Mouse (Mus musculus) gastrocnemius, adult 8-10 months (tissue): Measurements from ENCODE around the gene Klra2. TPM values are rescaled to one million over a fixed set of nuclear protein-coding genes. Genes with fewer than 3 reads are reported as not detected.
"Not testable (repeated sequence)": the region's sequence is repeated elsewhere in the genome, so short reads cannot be mapped to it uniquely, and the experiment has no call there.

Source experiments
- DNase-seq, 2 experiments: peaks; one replicate each; pipeline ENCODE4 v3.0.0; 2022; ENCODE audit warnings: low spot score in 2 of 2
- total RNA-seq, 4 experiments: library from RNA; stranded (reverse); gene quantifications; 2 replicates each; pipeline ENCODE4 v1.2.4; 2022

Klra2 gene
- total RNA-seq = under 1 TPM in 1 of 4 experiments, not detected in 3; 0.12 TPM

GRCm38 (mm10) chr6:131247206-131247605 is at the start of gene Klra2:
Gene Klra2, minus strand, starts transcription at chr6:131247362.
- DNase-seq = no peak

DNA sequence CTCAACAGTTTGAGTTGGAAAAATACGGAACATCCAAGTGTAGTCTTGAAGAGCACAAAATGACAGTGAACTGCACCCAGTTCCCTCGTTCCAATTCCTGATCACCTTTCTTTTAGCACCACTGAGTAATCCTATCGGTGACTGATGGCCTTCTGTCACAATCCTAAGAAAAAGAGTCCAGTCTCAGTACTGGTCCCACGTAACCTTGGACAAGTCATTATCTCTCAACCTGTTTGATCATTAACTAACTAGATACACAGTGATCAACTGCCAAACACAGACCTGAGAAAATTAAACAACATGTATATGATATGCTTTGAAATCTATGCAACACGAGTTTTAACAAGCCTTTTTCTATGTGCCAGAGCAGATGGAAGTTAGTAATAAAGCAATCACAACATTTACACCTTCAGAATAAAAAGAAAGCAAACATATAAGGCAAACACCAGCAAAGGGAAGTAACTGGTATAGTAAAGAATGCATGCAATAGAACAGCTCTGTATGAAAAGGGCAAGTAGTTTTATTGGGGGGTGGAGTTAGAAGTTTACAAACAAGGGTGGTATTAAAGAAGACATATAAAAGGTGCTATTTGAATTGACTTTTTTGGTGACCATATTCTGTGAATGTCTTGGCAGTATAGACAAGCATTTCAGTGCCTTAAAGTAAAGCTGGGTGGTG is 47.4 kb upstream of the Klra2 start:
- DNase-seq = no peak

- DNase-seq = no peak
Observed at GRCm38 (mm10) chr6:131293916-131294315, 46.8 kb upstream of the Klra2 start.

- DNase-seq = peak; percentile 42 to 53
Observed at GRCm38 (mm10) chr6:131292991-131293788, 46.0 kb upstream of the Klra2 start, which contains the start of gene Magohb. Gene Magohb, minus strand, starts transcription at chr6:131293244.

DNA sequence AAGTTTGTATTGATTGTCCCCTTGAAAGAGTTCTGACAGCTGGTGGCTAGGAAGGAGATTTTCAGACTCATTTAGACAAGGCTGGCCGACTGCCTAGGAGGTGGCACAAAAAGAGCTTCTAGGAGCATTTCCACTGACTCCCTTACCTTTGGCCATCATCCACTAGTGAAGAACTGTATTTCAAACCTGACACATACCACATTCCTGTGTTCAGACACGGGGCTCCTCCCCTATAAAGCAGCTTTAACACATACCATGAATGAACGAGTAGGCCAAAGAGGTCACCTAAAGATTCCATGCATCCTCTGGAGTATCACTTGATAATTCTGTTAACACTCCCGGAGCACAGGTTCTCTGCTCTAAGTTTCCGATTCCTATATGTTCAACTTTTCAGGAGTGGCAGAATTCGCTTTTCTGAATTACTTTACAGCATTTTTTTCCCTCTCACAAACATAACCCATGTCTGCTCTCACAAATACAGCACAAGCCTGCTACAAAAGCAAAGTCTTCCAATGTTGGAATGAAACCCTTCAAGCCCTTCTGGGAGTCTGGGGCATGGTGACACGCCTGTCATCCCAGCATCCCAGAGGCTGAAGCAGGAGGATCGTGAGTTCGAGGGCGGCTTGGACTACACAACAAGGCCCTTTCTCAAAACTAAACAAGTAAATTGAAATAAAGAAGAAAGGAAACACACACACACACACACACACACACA is 45.3 kb upstream of the Klra2 start:
- DNase-seq = no peak

DNA sequence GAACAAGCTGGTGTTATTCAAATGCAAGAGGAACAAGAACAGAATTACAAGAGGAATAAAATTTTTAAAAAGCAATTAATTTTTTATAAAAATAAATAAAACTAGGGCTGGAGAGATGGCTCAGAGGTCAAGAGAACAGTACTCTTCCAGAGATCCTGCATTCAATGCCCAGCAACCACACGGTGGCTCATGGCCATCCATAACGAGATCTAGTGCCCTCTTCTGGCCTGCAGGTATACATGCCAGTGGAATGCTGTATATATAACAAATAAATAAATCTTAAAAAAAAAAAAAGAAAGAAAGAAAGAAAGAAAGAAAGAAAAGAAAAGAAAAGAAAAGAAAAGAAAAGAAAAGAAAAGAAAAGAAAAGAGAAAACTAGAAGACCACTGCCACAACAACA is 43.3 kb upstream of the Klra2 start:
- DNase-seq = no peak

- not testable (repeated sequence) for DNase-seq
Observed at GRCm38 (mm10) chr6:131278160-131278559, 31.0 kb upstream of the Klra2 start.

GRCm38 (mm10) chr6:131276659-131277058 is 29.5 kb upstream of the Klra2 start:
- no peak for DNase-seq

DNA sequence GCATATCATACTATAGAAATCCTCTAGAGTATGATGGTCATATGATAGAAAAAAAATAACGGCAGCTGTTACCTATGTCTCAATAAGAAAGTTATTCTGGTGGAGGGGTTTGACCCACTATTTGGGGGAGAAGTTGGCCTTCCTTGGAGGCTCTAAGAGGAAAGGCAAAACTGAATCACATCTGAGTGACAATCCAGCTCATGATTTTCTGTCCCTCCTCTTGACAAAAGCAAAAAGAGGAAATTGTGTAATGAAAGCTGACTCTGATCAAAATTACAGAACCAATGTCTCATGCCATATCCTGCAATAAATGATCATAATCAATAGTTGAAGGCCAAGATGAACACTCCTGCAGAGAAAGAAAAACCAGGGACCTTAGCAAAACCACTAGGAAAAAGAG is 25.1 kb upstream of the Klra2 start:
- no peak for DNase-seq

- DNase-seq = no peak
Observed at GRCm38 (mm10) chr6:131270312-131270711, 23.1 kb upstream of the Klra2 start.

- DNase-seq = no peak
Observed at GRCm38 (mm10) chr6:131269599-131269998, 22.4 kb upstream of the Klra2 start.

- DNase-seq = no peak
Observed at GRCm38 (mm10) chr6:131264175-131264574, 17.0 kb upstream of the Klra2 start.

DNA sequence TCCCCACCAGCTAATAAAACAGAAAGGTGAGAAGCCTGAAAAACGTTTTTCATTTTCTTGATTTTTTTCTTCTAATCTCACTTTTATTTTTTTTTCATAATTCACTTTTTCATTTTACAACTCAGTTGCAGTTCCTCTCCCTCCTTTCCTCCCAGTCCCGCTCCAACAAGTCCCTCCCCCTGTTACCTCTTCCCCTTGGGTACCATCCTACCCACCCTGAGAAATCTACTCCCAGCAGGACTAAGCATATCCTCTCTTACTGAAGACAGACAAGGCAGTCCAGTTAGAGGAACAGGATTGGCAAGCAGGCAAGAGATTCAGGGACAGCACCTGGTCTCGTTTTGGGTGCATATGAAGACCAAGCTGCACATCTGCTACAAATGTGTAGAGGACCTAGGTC is 15.6 kb upstream of the Klra2 start:
- DNase-seq = no peak

DNA sequence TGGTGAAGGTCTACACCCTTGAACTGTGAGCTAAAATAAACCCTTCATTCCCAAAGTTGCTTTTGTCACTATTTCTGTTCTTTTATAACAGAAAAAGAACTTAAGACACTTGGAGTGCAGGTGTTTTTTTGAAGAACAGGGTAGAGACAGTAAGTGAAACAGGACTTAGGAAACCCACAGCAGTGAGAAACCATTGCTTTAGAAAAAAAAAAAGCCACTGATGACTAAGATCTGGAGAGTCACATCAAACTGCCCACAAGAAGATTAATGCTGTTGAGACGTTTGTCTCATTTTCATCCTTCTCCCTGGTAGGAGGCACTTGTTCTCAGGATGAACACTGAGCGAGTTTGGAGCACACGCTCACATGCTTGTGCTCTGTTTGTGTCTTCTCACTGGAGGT is 14.8 kb upstream of the Klra2 start:
- DNase-seq = no peak

GRCm38 (mm10) chr6:131245081-131245480 is 2.1 kb downstream of the Klra2 start:
- no peak for DNase-seq

Other genes with a start within 250 kb of the Klra2 start
- 1 to 10 TPM; 2.4 to 5.2 (median 3.7) TPM for gene Magohb, start 45.9 kb upstream of the Klra2 start, total RNA-seq
- 1 to 10 TPM in 1 of 4 experiments, under 1 TPM in 3; 0.31 to 1.2 (median 0.69) TPM for gene Styk1, start 106.2 kb upstream of the Klra2 start, total RNA-seq
- 1,000 to 10,000 TPM; 1,961 to 2,457 (median 2,159) TPM for gene Ybx3, start 141.1 kb upstream of the Klra2 start, total RNA-seq
- not detected for gene 5430401F13Rik, start 239.0 kb upstream of the Klra2 start, total RNA-seq
- not detected for gene Gm6619, start 239.0 kb upstream of the Klra2 start, total RNA-seq